Mouse (Mus musculus) macrophage (primary cell): ENCODE results near the gene Nat9. TPM values are rescaled to one million over a fixed set of nuclear protein-coding genes. Genes with fewer than 3 reads are reported as not detected.

ENCODE experiments used
- H3K27ac ChIP-seq: fragments of 350-480 bp; formaldehyde crosslinking; 2 replicates; pipeline ENCODE4 v1.9.0; 2021
- H3K36me3 ChIP-seq: fragments of 350-480 bp; formaldehyde crosslinking; 2 replicates; pipeline ENCODE4 v1.9.0; 2021; ENCODE audit errors: inconsistent target
- H3K4me3 ChIP-seq: fragments of 350-480 bp; formaldehyde crosslinking; 2 replicates; pipeline ENCODE4 v1.9.0; 2021; ENCODE audit errors: inconsistent target
- H3K79me2 ChIP-seq: fragments of 350-480 bp; formaldehyde crosslinking; 2 replicates; pipeline ENCODE4 v1.9.0; 2021; ENCODE audit errors: inconsistent target
- WGBS: methylation state at CpG from one replicate; pipeline ENCODE4 v1.1.7; 2026; ENCODE audit warnings: inconsistent platforms; ENCODE audit not compliant: missing documents; 5-methylcytosine and 5-hydroxymethylcytosine counted together
- polyA plus RNA-seq: library from polyadenylated mRNA; stranded (reverse); fragments of 250-400 nt; gene quantifications from 3 replicates; pipeline ENCODE4 v1.2.4, GENCODE M21; 2018; ENCODE audit warnings: inconsistent platforms
- total RNA-seq, 78 experiments: library from RNA; depleted of rRNA; stranded (reverse); fragments of 250-400 nt; gene quantifications; 1 replicate in 9 of 78; 2 replicates in 24 of 78; 3 replicates in 43 of 78; 4 replicates in 2 of 78; pipeline ENCODE4 v1.2.4; 2018; ENCODE audit warnings: inconsistent platforms in 56 of 78

Nat9 gene
- total RNA-seq (2018; cell fraction: chromatin; rRNA removed): 100 to 1,000 TPM in 1 of 26 experiments, 10 to 100 TPM in 21, 1 to 10 TPM in 4; 2.6 to 108 (median 36.9) TPM
- total RNA-seq (2018; cell fraction: cytosol; rRNA removed): 100 to 1,000 TPM in 1 of 26 experiments, 10 to 100 TPM in 25; 28.0 to 101 (median 57.2) TPM
- total RNA-seq (2018; cell fraction: nucleus; rRNA removed): 10 to 100 TPM in 25 of 26 experiments, 1 to 10 TPM in 1; 9.0 to 78.5 (median 40.6) TPM
- polyA plus RNA-seq: 49.9 to 79.6 TPM (median 50.9 TPM) in 3 replicates

GRCm38 (mm10) chr11:115187693-115188092 is at the start of gene Nat9:
Gene Nat9, minus strand, starts transcription at chr11:115187859.
- 12% methylated on average over 12 of the region's 12 CpGs for WGBS
- no peaks in the 10 kb centered on the region; the same call in 1 of the 2 replicates for H3K36me3 ChIP-seq
- H3K27ac ChIP-seq: peak within 1 kb of the TSS; percentile 99
- H3K4me3 ChIP-seq: peak within 1 kb of the TSS; percentile 99
- H3K79me2 ChIP-seq: peaks cover 51% of the 10 kb centered on the region

GRCm38 (mm10) chr11:115236570-115236969 is 48.9 kb upstream of the Nat9 start:
- no peak overlapping the region for H3K4me3 ChIP-seq
- H3K36me3 ChIP-seq: peaks cover 89% of the 10 kb centered on the region
- no peak overlapping the region for H3K27ac ChIP-seq
- H3K79me2 ChIP-seq: peaks cover 35% of the 10 kb centered on the region; the same call in 1 of the 2 replicates
- 85% methylated on average over 5 of the region's 5 CpGs for WGBS

- WGBS: 90% methylated on average over 14 of the region's 15 CpGs
- H3K27ac ChIP-seq: no peak overlapping the region
- H3K4me3 ChIP-seq: no peak overlapping the region
- peaks cover 80% of the 10 kb centered on the region for H3K36me3 ChIP-seq
- H3K79me2 ChIP-seq: peaks cover 38% of the 10 kb centered on the region; the same call in 1 of the 2 replicates
Observed at GRCm38 (mm10) chr11:115234320-115235044, 46.8 kb upstream of the Nat9 start.

DNA sequence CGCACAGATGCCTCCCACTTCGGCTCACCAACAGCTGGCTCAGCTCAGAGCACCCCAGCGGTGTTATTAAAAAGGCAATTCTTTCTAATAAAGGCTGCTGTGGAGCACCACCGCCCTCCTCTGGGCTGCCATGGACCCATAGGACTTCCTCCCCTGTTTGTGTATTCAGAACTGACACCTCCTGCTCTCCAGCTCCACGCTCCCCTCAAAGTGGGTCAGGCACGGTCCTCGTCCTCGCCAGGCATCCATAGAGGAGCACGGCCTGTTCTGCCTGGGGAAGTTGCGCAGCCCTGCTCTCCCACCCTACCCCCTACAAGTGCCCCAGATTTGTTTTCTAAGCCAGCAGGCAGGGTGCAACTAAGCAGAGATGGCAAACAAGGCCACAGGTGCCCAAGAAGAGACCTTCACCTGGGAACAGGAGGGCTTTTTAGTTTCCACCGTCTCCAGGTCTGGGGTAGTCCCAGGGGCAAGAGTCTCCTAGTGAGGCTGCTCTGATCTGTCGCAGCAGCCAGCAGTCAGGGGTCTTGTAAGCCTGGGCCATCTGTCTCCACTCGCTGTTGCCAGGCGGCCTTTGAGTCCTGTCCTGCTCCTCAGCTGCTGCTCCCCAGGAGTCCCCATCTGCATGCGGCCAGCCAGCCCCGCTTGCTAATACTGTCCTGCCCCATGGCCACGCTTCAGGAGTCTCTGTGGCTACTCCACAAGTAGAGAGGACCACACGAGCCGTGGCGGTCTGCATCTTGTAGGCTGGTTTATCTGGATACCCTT is 46.0 kb upstream of the Nat9 start:
- Histone ChIP-seq H3K36me3 (peaks cover 80% of the 10 kb centered on the region), H3K27ac (no peak overlapping the region), H3K4me3 (no peak overlapping the region), H3K79me2 (peaks cover 46% of the 10 kb centered on the region; the same call in 1 of the 2 replicates)
- WGBS: 92% methylated on average over 18 of the region's 20 CpGs

- no peak overlapping the region for H3K27ac ChIP-seq
- peaks cover 80% of the 10 kb centered on the region for H3K36me3 ChIP-seq
- H3K4me3 ChIP-seq: no peak overlapping the region
- WGBS: 82% methylated on average over 5 of the region's 5 CpGs
- peaks cover 54% of the 10 kb centered on the region; the same call in 1 of the 2 replicates for H3K79me2 ChIP-seq
Observed at GRCm38 (mm10) chr11:115232889-115233288, 45.2 kb upstream of the Nat9 start.

GRCm38 (mm10) chr11:115231924-115232323 is 44.3 kb upstream of the Nat9 start:
- 57% methylated on average over 9 of the region's 9 CpGs for WGBS
- H3K4me3 ChIP-seq: no peak overlapping the region
- H3K79me2 ChIP-seq: peaks cover 58% of the 10 kb centered on the region; the same call in 1 of the 2 replicates
- H3K36me3 ChIP-seq: peaks cover 78% of the 10 kb centered on the region
- peak overlapping the region; percentile 41 for H3K27ac ChIP-seq

DNA sequence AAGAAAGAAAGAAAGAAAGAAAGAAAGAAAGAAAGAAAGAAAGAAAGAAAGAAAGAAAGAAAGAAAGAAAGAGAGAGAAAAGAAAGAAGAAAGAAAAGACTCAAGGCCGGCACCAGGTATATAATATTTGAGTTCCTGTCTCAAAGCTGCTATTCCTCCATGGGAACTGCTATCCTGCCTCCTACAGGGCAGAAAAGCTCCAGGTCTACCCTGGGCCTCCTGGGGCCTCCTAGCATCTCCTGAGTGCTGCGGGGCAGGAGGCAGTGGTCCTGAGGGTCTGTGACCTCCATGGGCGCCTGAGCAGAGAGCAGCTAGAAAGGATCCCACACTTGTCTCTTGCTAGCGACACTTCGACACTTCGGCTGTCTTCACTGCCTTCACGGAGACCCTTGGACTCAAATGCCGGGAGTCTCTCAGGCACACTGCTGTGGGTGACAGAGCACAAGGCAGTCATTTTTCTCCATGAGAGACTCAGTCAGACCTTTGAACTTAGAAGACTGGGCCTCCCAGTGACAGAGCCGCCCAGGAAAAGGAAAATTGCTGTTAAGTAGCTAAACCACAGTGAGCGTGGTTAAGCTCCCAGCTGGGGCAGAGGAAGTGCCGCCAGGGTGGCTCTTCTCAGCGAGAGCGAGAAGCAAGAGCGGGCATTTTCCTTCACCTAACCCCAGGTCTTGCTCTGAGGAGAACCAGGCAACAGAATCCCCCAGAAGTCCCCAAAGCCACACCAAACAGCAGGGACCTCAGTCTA is 43.7 kb upstream of the Nat9 start:
- 34% methylated on average over 14 of the region's 14 CpGs for WGBS

GRCm38 (mm10) chr11:115229021-115229930 is 41.6 kb upstream of the Nat9 start:
- Histone ChIP-seq H3K27ac (no peak overlapping the region), H3K4me3 (no peak overlapping the region), H3K36me3 (peaks cover 82% of the 10 kb centered on the region), H3K79me2 (peaks cover 80% of the 10 kb centered on the region)
- WGBS: 83% methylated on average over 15 of the region's 15 CpGs

More for the DNA sequence above, 43.7 kb upstream of the Nat9 start:
- Histone ChIP-seq H3K27ac (peak overlapping the region; percentile 41), H3K79me2 (peaks cover 64% of the 10 kb centered on the region; the same call in 1 of the 2 replicates), H3K36me3 (peaks cover 78% of the 10 kb centered on the region), H3K4me3 (no peak overlapping the region)

- WGBS: 81% methylated on average over 7 of the region's 7 CpGs
- no peak overlapping the region for H3K4me3 ChIP-seq
- peaks cover 82% of the 10 kb centered on the region for H3K79me2 ChIP-seq
- no peak overlapping the region for H3K27ac ChIP-seq
- H3K36me3 ChIP-seq: peaks cover 78% of the 10 kb centered on the region
Observed at GRCm38 (mm10) chr11:115228430-115228829, 40.8 kb upstream of the Nat9 start.

- H3K4me3 ChIP-seq: no peak overlapping the region
- H3K36me3 ChIP-seq: peaks cover 70% of the 10 kb centered on the region
Observed at GRCm38 (mm10) chr11:115227640-115228039, 40.0 kb upstream of the Nat9 start.

GRCm38 (mm10) chr11:115226811-115227491 is 39.3 kb upstream of the Nat9 start:
- 75% methylated on average over 14 of the region's 14 CpGs for WGBS
- Histone ChIP-seq H3K27ac (no peak overlapping the region), H3K79me2 (peaks cover 82% of the 10 kb centered on the region), H3K36me3 (peaks cover 67% of the 10 kb centered on the region), H3K4me3 (no peak overlapping the region)

More at GRCm38 (mm10) chr11:115227640-115228039, 40.0 kb upstream of the Nat9 start:
- H3K79me2 ChIP-seq: peaks cover 82% of the 10 kb centered on the region
- 96% methylated on average over 10 of the region's 12 CpGs for WGBS
- H3K27ac ChIP-seq: no peak overlapping the region

GRCm38 (mm10) chr11:115225301-115225700 is 37.6 kb upstream of the Nat9 start:
- 94% methylated on average over 6 of the region's 6 CpGs for WGBS
- Histone ChIP-seq H3K36me3 (peaks cover 72% of the 10 kb centered on the region), H3K4me3 (no peak overlapping the region), H3K79me2 (peaks cover 90% of the 10 kb centered on the region), H3K27ac (no peak overlapping the region)

GRCm38 (mm10) chr11:115224889-115225288 is 37.2 kb upstream of the Nat9 start:
- Histone ChIP-seq H3K27ac (no peak overlapping the region), H3K4me3 (no peak overlapping the region), H3K36me3 (peaks cover 72% of the 10 kb centered on the region), H3K79me2 (peaks cover 94% of the 10 kb centered on the region)
- 66% methylated on average over 6 of the region's 8 CpGs for WGBS
